Mouse (Mus musculus): ENCODE measurements at regions not wholly inside any gene's neighbourhood (a gene's known extent, or its start where the extent isn't known, plus 50 kb on each side); places are given as distances from the start of the nearest gene placed in this dataset.

- TF ChIP-seq CTCF (IDR thresholded peaks at IDR 0.05; ENCODE audit: low read depth) (no peak), EP300 (IDR thresholded peaks at IDR 0.05; ENCODE audit: low read depth) (no peak)
Measured at GRCm38 (mm10) chr4:40064457-40064836, 78.4 kb upstream of the Aco1 start.
